Mouse (Mus musculus): ENCODE measurements around the gene Hoxd12. TPM values are rescaled to one million over a fixed set of nuclear protein-coding genes. Genes with fewer than 3 reads are reported as not detected.
A peak's percentile ranks its signal among the peaks of the same experiment; 100 is the strongest.

Hoxd12 gene
- polyA plus RNA-seq, 1 experiment from 2014 or later = 59.3 TPM

DNA sequence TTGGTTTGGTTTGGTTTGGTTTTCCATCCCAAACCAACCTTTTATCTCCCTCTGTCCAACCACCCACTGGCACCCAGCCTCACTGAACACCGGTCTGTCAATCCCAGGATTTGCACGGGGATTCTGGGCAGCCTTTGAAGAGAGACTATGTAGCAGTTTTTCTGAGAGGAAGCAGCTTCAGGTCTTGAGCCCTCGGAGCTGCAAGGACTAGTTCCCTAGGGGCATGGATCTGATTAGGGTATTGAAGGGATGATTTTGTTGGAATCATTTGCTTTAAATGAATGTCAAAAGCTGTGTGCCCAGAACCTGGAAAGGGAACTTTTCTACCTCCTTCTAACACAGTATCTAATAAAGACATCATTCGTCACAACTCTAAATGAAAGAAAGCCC is 18.2 kb upstream of the Hoxd12 start:
- Histone ChIP-seq H3K9me3 (no peaks in the 10 kb centered on the region), H3K9ac (peak overlapping the region; percentile 98), H3K36me3 (0 out of 2 replicates have a peak, but pooled peaks cover 2% of the 10 kb centered on the region), H3K27me3 (peaks cover 45% of the 10 kb centered on the region), H3K4me3 (peak overlapping the region; percentile 63), H3K4me2 (replicated peaks) (peak overlapping the region; percentile 74), H3K4me1 (peaks cover 11% of the 10 kb centered on the region; the same call in 1 of the 2 replicates), H3K27ac (peak overlapping the region; percentile 95)
- no peak for ATAC-seq (ENCODE audit: low FRiP score, low read depth)
- 5% methylated on average over 4 of the region's 4 CpGs for WGBS

DNA sequence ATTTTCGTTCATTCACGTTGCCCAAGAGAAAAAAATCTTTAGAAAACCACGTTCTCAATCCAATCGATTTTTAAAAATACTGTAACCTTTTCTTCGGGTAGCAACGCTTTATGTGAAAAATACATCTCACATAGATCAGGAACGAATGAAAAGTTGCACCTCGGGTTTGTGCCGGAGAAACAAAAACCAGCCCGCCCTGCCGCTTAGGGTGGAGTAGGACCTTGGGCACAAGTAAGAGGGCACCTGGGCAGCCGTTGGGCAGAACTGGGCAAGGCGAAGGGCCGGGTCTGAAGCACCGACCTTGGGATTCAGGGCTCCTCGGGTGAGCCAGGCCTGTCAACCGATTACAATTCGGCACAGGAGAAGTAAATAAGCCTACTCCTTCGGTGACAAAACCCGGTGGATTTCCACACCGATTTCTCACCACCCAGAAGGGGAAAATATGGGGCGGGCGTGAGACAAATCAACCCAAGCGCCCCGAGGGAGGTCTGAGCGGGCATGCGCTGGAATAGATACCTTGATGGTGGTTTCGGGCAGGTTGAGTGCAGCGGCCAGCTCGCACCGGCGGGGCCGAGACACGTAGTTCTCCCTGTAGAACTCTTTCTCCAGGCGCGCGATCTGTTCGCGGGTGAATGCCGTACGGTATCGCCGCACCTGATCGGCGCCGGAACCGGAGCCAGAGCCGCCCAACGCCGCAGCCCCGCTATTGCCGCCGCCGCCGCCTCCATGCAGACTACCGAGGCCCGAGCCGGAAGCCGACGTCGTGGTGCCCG is 17.4 kb upstream of the Hoxd12 start:
- H3K36me3 ChIP-seq = 0 out of 2 replicates have a peak, but pooled peaks cover 2% of the 10 kb centered on the region
- no peaks in the 10 kb centered on the region for H3K9me3 ChIP-seq
- H3K4me3 ChIP-seq = peak overlapping the region; percentile 63
- H3K27me3 ChIP-seq = peaks cover 45% of the 10 kb centered on the region
- no peak for ATAC-seq (ENCODE audit: low FRiP score, low read depth)
- peak overlapping the region; percentile 74 for H3K4me2 ChIP-seq (replicated peaks)
- peaks cover 15% of the 10 kb centered on the region; the same call in 1 of the 2 replicates for H3K4me1 ChIP-seq
- H3K9ac ChIP-seq = peak overlapping the region; percentile 98
- 1% methylated on average over 62 of the region's 62 CpGs for WGBS
- peak overlapping the region; percentile 95 for H3K27ac ChIP-seq

DNA sequence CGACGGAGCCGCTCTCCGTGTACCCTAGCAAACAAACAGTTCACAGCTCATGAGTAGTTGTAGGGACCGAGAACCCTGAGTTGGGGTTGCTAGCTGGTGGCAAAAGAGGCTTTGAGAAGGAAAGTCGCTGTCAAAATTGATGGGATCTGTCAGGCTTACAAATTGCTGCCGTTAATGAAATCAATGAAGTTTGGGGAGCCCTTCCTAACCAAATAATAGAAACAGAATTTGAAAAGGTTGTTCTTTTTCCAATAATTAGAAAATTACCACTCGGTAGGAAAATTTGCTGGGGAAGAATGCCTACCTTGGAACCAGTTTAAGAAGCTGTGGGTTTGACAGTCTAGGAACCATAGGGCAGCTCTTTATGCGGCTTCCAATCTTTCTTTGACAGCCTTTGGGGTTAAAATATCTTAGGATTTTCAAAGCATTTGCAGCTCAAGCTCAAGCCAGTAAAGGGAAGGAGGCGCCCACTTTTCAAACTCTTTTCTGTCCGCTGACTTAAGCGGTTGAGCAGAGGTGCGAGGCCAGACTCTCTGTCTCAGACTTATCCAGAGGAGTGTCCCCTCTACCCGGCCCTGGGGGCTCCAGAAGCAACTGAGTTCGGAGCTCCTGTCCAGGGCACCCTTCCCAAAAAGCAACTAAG is 16.7 kb upstream of the Hoxd12 start:
- peak overlapping the region; percentile 63 for H3K4me3 ChIP-seq
- H3K4me1 ChIP-seq = peaks cover 15% of the 10 kb centered on the region; the same call in 1 of the 2 replicates
- H3K9ac ChIP-seq = peak overlapping the region; percentile 98
- H3K9me3 ChIP-seq = no peaks in the 10 kb centered on the region
- peak overlapping the region; percentile 95 for H3K27ac ChIP-seq
- peak overlapping the region; percentile 74 for H3K4me2 ChIP-seq (replicated peaks)
- WGBS = 2% methylated on average over 15 of the region's 15 CpGs
- H3K27me3 ChIP-seq = peaks cover 49% of the 10 kb centered on the region
- 0 out of 2 replicates have a peak, but pooled peaks cover 2% of the 10 kb centered on the region for H3K36me3 ChIP-seq
- ATAC-seq (ENCODE audit: low FRiP score, low read depth) = no peak

DNA sequence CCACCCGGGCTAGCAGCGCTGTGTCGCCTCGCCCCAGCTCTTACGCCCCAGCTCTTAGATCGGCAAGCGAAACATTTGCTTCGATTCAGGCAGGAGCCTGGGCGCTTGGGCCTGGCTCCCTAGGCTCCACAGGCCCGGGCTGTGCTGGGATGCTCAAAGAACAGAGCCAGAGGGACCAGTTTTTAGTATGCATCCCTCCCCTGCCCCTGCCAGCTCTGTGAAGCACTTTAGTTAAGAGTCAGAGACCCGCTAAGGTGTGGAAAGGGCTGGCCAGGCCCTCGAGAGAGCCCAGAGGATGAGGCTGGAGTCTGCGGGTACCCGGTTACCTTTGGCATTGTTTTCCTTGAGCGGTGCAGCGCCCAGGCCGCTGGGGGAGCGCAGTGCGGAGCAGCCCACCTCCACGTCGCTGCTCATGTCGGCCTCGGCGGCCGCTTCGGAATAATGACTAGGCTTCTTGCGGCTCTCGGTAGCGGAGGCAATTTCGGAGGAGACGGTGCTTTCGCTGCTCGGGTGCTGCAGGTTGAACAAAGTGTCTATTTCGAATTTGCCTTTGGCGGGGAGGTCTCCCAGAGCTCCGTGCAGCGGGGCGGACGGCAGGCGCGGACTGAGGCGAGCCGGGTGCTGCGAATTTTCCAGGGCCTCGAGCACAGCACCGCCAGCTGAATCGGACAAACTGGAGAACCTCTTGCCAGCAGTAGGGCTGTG is 16.0 kb upstream of the Hoxd12 start:
- peak overlapping the region; percentile 74 for H3K4me2 ChIP-seq (replicated peaks)
- no peak for ATAC-seq (ENCODE audit: low FRiP score, low read depth)
- no peaks in the 10 kb centered on the region for H3K9me3 ChIP-seq
- WGBS = under 1% methylated on average over 47 of the region's 47 CpGs
- H3K27ac ChIP-seq = peak overlapping the region; percentile 95
- 0 out of 2 replicates have a peak, but pooled peaks cover 2% of the 10 kb centered on the region for H3K36me3 ChIP-seq
- H3K4me1 ChIP-seq = peaks cover 15% of the 10 kb centered on the region; the same call in 1 of the 2 replicates
- H3K9ac ChIP-seq = peak overlapping the region; percentile 98
- H3K4me3 ChIP-seq = peak overlapping the region; percentile 63
- peaks cover 53% of the 10 kb centered on the region for H3K27me3 ChIP-seq

DNA sequence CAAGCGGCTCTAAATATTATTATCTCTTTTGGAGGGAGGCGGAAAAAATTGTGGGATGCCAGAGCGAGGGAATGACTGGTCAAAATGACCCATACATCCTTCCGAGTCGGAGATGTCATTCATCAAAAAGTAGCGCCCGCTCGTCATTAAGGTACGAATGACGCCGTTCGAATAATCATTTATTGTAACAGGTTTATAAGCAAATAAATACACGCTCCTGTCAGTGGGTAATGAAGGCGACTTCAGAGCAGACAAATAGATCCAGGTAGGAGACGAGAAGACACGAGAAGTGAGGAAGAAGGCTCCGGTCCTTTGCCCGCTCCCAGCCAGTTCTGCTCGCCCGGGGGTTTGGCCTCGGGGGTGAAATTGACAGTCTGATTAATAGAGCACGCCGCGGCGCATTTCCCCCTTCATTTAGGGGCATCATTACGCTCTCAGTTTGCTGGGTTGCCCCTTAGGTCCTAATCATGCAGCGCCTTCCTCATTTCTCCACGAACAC is 15.3 kb upstream of the Hoxd12 start, which contains the start of gene Evx2:
TSS of gene Evx2 (minus strand) at position 51 of the 499 bp plus-strand sequence.
- Histone ChIP-seq H3K27ac (peak within 1 kb of the TSS; percentile 95), H3K4me1 (peaks cover 17% of the 10 kb centered on the region), H3K36me3 (0 out of 2 replicates have a peak, but pooled peaks cover 2% of the 10 kb centered on the region), H3K9me3 (no peaks in the 10 kb centered on the region), H3K4me3 (peak within 1 kb of the TSS; percentile 63), H3K9ac (peak within 1 kb of the TSS; percentile 98), H3K4me2 (replicated peaks) (peak within 1 kb of the TSS; percentile 74), H3K27me3 (peaks cover 55% of the 10 kb centered on the region)
- no peak for ATAC-seq (ENCODE audit: low FRiP score, low read depth)
- WGBS = under 1% methylated on average over 28 of the region's 28 CpGs

DNA sequence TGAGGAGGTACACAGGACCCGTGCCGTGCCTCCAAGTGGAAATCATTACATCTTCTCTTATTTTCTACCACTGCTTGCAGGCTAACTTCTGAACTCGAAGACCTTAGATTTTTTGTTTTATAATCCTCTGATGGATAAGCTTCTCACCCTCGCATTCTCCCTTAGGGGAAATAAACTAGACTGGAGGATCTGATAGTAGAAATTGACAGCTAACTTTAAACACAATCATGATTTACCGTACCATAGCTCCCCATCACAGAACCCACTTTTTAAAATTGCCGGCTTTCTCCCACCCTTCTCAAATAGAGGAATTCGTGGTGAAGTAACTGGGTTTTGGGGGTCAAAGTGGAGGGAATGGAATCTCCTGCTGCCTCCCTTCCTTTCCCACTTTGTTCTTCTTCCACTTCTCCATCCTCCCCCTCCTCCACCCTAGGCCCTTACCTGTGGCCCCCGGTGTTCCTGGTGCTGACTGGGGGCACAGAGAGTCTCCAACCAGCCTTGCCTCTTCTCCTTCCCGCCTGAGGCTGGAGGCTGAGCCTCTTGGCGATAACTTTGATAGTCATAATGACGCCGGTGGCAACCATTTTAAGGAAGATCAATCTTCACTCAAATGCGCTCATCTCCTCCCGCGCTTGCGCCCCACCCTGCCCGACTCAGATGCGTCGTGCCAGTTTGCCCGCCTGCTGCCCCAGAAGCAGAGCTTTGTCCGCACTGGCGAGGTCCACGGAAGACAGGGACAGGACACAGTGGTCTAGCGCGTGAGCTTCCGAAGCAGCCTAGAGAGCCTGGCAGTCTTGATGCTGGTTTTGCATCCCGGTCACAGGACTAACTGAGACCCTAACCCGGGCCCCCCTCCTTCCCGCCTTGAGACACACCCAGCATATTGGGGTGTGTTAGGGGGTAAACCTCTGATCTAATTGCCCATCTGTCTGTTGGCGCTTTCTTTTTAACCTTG is 14.1 kb upstream of the Hoxd12 start:
- ATAC-seq (ENCODE audit: low FRiP score, low read depth) = peak; percentile 42; the same call in 1 of the 2 replicates
- H3K27ac ChIP-seq = peak overlapping the region; percentile 95
- 0 out of 2 replicates have a peak, but pooled peaks cover 2% of the 10 kb centered on the region for H3K36me3 ChIP-seq
- no peaks in the 10 kb centered on the region for H3K9me3 ChIP-seq
- peaks cover 16% of the 10 kb centered on the region for H3K4me1 ChIP-seq
- peak overlapping the region; percentile 74 for H3K4me2 ChIP-seq (replicated peaks)
- peaks cover 49% of the 10 kb centered on the region for H3K27me3 ChIP-seq
- peak overlapping the region; percentile 98 for H3K9ac ChIP-seq
- 1% methylated on average over 30 of the region's 30 CpGs for WGBS
- peak overlapping the region; percentile 63 for H3K4me3 ChIP-seq

DNA sequence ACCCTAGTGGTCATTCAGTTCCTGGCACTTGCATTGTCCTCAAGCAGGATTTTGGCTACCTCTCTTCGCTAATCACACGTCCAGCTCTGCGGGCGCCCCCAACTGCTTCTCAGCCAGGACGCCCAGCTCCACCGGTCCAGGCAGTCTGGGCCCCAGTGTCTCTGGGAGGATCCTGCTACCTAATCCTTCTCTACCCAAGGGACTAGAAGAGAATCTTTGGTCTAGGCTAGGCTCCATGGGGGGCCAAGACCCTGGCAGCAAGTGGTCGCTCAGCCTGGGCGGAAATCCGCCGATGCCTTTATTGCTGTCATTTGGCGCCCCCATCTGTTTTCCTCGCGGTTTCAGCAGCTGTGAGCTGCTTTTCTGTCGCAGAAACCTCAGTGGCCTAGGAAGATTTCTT is 13.1 kb upstream of the Hoxd12 start:
- peak; percentile 38 for ATAC-seq (ENCODE audit: low FRiP score, low read depth)
- under 1% methylated on average over 14 of the region's 14 CpGs for WGBS
- H3K9ac ChIP-seq = peak overlapping the region; percentile 98
- peaks cover 51% of the 10 kb centered on the region for H3K27me3 ChIP-seq
- H3K27ac ChIP-seq = peak overlapping the region; percentile 95
- H3K36me3 ChIP-seq = 0 out of 2 replicates have a peak, but pooled peaks cover 2% of the 10 kb centered on the region
- no peaks in the 10 kb centered on the region for H3K9me3 ChIP-seq
- peak overlapping the region; percentile 63 for H3K4me3 ChIP-seq
- peak overlapping the region; percentile 74 for H3K4me2 ChIP-seq (replicated peaks)
- peaks cover 16% of the 10 kb centered on the region for H3K4me1 ChIP-seq

- Histone ChIP-seq H3K9me3 (no peaks in the 10 kb centered on the region), H3K4me2 (replicated peaks) (peak overlapping the region; percentile 74), H3K4me1 (peaks cover 16% of the 10 kb centered on the region), H3K36me3 (no peaks in the 10 kb centered on the region), H3K4me3 (peak overlapping the region; percentile 36), H3K27me3 (peaks cover 57% of the 10 kb centered on the region), H3K27ac (peak overlapping the region; percentile 85), H3K9ac (peak overlapping the region; percentile 64)
- 2% methylated on average over 18 of the region's 18 CpGs for WGBS
- no peak for ATAC-seq (ENCODE audit: low FRiP score, low read depth)
Measured at GRCm38 (mm10) chr2:74663291-74663925, 11.4 kb upstream of the Hoxd12 start.

GRCm38 (mm10) chr2:74666411-74666810 is 8.4 kb upstream of the Hoxd12 start:
- ATAC-seq (ENCODE audit: low FRiP score, low read depth) = no peak
- H3K9me3 ChIP-seq = no peaks in the 10 kb centered on the region
- H3K4me2 ChIP-seq (replicated peaks) = peak overlapping the region; percentile 68
- peaks cover 58% of the 10 kb centered on the region for H3K27me3 ChIP-seq
- WGBS = 6% methylated on average over 7 of the region's 7 CpGs
- peaks cover 7% of the 10 kb centered on the region; the same call in 1 of the 2 replicates for H3K36me3 ChIP-seq
- peak overlapping the region; percentile 79 for H3K4me3 ChIP-seq
- peak overlapping the region; percentile 75 for H3K9ac ChIP-seq
- H3K4me1 ChIP-seq = peaks cover 11% of the 10 kb centered on the region; the same call in 1 of the 2 replicates
- peak overlapping the region; percentile 80 for H3K27ac ChIP-seq

GRCm38 (mm10) chr2:74667191-74667841 is 7.5 kb upstream of the Hoxd12 start:
- Histone ChIP-seq H3K27me3 (peaks cover 54% of the 10 kb centered on the region), H3K9ac (peak overlapping the region; percentile 97), H3K9me3 (no peaks in the 10 kb centered on the region), H3K4me3 (peak overlapping the region; percentile 79), H3K27ac (peak overlapping the region; percentile 96), H3K36me3 (peaks cover 7% of the 10 kb centered on the region; the same call in 1 of the 2 replicates), H3K4me1 (peaks cover 5% of the 10 kb centered on the region; the same call in 1 of the 2 replicates), H3K4me2 (replicated peaks) (peak overlapping the region; percentile 68)
- no peak for ATAC-seq (ENCODE audit: low FRiP score, low read depth)
- 2% methylated on average over 36 of the region's 36 CpGs for WGBS
